Mouse (Mus musculus) adipocyte (in vitro differentiated cells): Measurements from ENCODE around the gene Antxr1.

Source experiments
- DNase-seq: peaks from one replicate; pipeline ENCODE4 v3.0.0-alpha.2; 2016; ENCODE audit warnings: low spot score

Gene Antxr1

DNA sequence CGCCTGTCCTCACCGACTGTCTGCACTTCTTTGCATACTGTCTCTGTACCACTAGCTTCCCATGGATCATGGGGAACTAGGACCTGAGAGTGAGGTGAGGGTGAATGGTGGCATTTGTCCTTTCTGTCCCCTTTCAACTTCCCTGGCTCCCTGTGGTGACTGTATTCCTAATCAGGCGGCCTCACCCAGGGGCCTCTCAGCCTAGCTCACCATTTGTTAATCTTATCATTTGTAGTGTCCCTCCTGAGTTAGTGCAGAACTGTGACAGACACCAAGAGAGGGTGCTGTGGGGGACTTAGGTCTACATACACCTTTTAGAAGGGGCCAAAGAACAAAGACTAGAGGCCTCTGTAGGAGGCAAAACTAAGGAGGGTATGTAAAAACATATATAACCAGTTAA is 151.2 kb downstream of the Antxr1 start:
- no peak for DNase-seq

DNA sequence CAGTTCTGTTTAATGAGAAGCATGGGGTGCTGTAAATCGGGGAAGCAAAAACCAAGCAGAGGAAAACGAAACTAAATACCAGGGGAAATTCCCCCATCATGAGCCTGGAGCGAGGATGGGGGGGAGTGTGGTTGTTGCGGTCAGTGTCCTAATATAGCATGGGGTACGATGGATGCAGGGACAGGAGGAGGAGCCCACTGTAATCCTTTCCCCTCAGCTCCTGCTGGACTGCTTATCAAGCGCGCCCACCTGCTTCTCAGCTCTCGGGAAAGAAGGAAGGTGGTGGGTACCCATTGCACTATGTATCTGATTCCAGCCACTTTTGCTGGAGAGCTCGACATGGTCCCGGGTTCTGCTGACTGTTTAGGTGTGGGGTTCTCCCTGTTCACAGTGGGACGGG is 151.6 kb downstream of the Antxr1 start:
- no peak for DNase-seq

DNA sequence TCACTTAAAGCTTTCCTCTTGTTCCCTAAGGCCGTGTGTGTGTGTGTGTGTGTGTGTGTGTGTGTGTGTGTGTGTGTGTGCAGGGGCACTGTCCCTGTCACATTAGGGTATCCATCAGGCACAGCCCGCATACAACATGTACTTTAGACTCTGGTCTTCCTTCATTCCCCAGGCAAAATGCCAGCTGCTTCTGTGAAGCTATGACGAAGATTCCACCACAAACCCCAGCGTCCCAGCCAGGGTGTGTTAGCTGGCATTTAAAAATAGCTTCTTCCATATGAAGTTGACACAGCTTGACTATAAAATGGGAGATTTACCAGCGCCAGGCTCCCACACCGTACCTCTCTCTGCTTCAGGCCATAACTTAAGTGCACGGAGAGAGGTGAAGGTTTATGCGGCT is 152.5 kb downstream of the Antxr1 start:
- peak; percentile 57 for DNase-seq

DNA sequence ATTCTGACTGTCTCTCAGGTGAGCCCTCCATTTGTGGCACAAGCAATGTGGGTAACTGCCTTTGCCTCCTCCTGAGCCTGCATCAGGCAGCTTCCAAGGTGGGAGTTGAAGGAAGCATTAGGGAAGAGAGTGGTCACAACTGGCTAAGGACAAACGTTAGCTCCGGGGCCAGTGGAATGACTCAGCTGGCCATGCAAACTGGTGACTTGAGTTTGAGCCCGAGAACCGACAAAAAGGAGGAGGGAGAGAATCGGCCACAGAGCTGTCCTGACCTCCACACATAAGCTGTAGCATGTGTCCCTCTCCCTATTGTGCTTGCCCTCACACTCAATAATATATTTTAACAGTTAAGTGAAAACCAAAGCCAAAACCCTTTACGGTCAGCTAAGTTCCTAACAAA is 152.9 kb downstream of the Antxr1 start:
- DNase-seq = no peak

DNA sequence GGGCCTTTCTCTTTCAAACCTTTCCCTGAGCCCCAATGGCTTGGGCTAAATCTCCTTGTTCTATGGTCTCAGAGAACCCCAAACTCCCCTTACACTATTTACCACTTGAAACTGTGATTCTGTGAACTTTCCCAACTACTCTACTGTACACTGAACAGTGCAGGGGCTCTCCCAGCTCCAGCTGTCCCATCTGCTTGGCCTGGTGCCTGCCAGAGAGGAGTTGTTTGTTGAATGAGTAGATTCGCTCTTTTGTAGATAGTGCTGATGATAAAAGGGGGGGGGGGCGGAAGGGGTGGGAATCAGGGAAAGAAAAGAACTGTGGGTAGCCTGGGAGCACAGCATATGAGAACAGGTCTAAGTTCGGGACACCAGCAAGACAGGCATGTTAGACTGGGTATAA is 164.2 kb downstream of the Antxr1 start:
- DNase-seq = no peak

DNA sequence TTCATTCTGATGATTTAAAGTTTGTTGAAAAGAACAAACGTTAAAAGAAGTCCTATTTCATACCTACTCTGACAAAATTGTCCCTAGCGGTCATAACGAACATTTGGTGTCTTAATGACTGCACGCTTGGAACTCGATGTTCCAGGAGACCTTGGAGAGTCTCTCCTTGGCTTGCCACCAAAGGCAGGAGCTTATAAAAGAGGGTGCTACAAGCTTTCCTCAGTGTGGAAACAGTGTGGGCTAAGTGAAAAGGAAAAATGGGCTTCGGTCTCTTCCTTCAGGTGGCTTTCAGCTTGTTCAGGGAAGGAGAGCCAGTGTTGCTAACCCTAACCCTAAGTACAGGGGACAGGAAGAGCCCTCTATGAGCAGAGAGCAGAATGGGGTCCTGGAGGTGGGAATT is 164.7 kb downstream of the Antxr1 start:
- DNase-seq = no peak

DNA sequence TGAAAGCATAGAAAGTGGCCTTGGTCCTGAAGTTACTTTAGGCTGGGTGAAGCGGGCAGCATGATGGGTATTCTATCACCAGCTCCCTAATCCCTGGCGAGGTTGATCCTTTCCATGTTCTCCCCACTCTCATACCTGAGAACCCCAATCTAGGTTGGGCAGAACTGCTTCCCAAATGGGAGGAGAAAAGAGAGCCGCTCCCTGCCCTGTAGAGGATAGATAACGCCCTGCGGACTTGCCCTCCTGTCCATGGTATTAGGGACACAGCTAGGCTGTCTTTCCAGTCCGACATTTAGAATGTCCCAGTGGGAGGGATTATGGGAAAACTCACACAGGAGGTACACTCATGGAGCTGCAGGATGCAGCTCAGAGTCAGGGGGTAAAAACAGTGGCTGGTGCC is 165.3 kb downstream of the Antxr1 start:
- DNase-seq = no peak

DNA sequence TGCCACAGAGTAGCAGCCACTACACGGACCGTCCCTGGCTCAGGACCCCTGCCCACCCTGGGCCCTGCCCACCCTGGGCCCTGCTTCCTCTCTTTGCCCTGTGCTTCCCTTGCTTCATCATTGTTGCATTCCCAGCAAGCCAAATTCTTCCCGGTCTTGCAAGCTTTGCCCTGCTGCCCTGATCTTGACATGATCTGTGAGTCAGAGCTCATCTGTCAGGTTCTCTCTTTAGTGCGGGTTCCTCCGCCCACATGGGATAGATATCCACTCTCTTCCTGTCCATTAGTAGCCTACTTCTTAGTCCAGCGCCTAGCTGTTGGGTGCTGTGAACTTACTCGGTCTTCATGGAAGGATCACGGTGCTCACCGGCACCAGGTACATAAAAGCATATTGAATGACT is 167.6 kb downstream of the Antxr1 start:
- DNase-seq = no peak

DNA sequence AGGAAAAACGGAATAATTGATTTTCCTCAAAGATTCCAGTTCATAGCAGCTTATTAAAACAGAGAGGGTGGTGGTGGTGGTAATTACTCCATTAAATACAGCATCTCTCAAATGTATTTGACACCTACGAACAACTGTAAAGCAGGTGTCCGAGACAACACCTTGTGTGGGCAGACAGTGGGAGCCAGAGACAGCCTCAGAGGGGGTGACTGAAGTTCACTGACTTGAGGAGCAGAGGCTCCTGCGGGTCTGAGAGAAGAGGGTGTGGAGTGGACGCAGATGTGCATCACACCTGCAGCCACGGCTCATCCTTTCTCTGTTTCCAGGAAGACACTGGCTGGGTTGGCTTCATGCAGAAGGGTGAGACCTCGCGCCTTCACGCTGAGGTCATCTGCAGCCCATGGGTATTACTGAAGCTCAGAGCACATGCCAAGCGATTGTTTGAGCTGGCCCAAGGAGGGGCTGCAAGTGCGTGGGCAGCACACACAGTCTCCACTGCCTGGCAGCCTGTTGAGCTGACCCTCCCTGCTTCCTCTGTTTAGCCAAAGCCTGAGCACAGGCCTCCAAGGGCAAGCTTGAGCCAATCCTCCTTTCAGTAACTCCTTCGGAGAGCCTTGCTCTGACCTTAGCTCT is 168.8 kb downstream of the Antxr1 start:
- no peak for DNase-seq

DNA sequence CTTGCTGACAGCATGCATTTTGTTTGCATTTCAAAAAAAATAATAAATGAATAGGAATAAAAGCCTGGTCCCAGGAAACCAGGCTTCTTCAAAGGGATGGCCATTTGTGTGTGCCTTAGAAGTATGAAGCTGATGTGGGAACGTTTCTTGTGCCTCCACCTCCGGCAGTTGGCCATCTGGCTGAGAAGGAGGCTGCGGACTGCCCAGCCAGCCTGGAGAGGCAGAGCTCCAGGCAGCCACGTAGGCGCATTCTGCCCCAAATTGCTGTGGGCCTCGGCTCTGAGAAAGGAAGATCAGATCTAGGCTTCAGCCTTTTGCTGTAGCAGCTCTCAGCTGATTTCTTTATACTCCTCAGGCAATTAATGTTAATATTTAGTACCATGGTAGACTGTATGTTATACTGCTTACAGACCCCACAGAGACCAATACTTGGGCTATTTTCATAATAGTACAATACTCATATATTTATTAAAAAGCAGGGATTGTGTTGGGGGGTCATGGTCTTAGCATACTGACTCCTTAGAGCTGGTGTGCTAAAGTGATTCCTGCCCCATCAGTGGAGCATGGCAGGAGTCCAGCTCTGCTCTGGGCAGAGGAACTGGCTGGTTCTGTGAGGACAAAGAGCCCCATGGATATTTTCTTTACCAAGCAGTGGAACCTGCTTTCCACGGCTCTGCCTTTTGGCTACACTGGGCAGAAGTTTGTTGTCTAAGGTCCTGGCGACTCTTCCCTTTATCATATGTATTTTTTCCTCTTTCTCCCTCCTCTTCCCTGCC is 169.9 kb downstream of the Antxr1 start:
- peak; percentile 17 for DNase-seq

DNA sequence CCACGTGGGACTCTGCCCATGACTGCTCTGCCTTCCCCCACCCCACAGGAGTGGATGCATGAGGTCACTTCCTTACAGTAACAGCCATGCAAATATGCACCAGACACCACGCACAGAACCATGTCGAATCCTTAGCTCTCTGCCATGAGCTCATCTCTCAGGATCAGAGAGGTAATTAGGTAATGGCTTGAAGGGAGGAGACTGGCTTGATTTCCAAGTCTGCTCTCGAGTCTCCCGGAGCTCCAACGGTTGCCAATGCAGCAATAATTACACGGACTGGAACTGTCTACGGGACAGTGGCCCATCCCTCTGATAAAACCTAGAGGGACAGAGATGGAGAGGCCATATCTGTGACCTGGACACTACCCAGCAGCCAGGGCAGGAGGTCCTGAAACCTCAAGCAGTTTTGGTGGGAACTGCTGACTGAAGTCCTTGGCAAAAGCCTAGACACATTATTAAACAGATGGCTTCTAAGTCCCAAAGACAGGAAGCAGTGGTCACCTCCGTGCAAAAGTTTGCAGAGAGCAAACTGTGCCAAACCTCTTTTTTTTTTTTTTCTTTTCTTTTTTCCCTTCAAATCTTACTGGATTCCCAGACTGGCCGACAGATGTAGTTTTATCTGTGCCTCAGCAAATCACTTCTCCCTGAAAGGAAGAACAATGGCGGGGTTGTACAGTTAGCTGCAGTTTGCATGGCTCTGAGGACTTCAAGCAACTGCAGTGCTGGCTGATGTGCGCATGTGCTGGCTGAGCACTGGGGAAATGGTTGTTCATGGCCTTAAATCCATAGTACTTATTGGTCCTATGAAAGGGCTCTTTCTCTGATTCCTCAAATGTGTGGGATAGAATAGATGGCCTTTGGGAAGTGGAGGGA is 174.0 kb downstream of the Antxr1 start:
- no peak for DNase-seq

DNA sequence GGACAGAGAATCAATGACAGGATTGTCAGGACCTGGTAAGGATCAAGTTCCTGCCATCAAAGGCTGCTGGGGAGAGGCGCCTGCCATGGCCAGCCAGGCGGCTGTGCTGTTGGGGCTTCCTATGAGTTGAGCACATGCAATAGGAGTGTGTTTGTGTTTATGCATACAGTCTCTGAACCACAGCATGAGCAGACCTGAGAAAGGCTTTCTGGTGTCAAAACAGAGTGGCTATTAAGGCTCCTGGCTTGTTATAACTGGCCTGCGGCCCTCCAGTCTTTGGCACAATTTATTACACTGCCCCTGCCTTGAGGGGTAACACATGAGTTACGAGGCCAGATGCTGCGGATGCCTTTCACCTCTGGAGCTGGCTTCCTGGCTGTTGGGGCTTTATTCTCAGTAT is 175.4 kb downstream of the Antxr1 start:
- DNase-seq = no peak

DNA sequence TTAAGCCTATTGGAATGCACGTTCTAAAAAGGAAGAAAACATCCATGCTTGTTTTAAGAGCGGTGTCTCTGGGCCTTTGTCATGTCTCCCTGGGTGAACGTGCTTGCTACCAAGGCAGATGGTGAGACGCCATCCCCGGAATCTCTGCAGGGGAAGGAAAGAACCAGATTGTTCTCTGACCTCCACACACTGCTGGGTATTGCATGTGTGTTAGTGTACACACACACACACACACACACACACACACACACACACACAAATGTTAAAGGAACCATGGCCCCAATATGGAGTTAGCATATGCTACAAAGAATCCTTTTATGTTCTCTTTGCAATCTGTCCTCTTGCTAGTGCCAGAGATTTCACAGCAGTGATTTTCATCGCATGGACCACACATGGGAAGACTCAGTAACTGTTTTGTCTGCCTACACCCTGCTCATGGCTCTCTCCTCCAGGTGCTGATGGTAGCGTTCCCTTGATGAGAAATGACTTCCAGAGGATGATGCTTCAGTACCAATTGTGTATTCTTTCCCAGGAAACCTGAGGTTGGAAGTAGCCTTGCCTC is 177.5 kb downstream of the Antxr1 start:
- DNase-seq = no peak

DNA sequence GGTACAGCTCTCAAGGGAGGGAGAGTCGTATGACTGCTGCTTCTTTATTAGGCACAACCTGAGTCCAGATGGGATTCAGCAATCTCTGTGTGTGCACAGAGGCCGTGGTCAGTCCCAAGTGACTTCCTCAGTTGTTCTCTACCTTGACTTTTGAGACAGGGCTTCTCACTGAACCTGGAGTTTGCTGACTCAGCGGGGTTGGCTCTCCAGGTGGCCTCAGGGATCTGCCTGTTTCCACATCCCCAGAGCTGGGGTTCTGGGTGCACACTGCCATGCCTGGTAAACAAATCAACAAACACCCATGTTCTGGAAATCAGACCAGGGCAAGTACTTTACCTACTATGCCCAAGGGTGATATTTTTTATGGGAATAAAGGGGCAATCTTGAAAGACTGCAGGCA is 181.8 kb downstream of the Antxr1 start:
- DNase-seq = no peak

DNA sequence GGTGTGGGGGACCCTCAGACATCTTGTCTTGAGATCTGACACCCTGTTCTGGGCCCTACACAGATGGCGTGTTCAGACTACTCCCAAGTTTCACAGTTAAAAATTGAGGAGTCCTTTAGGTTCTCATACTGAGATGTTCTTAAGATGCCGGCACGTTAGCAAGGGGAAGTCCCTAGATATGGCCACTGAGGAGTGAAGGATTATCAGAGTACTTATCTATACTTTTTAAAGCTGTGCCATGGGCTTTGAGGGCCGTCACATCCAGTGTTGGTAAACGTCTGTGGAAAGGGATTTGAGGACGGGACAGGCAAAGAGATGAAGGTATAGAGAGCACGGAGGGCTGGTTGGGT is 182.4 kb downstream of the Antxr1 start:
- no peak for DNase-seq

DNA sequence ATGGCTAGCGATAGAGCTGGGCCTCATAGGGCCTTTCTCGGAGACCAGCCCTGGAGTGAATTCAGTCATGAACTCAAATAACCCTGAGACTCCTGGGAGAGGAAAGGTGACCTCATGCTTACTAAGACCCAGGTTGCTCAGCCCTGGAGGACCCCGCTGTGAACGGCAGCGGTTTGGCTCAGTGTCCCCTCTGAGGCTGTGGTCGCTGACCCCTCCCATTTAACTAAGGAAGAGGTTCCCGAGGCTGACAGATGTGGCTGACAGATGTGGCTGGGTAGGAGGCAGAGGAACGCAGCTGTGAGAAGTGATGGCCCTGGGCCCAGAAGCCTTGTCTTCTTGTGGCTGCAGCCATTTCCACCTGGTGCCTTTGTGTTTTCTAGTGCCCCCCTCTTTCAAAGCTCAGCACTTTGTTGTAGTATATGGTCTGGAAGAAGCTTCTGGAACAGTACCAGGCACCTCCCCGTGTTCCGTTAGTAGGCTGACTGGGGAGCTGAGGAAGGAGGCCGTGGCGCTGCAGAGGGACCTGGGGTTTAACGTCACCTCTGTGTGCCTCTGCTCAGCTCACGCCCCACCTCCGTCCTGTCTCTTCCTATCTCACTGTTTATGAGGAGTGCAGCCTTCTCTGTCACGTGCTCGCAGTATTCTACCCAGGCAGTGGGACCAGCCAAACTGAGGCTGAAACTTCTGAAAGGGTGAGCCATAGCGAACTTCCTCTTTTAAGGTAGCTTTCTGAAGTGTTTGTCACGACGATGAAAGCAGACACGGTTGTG is 183.0 kb downstream of the Antxr1 start:
- no peak for DNase-seq

DNA sequence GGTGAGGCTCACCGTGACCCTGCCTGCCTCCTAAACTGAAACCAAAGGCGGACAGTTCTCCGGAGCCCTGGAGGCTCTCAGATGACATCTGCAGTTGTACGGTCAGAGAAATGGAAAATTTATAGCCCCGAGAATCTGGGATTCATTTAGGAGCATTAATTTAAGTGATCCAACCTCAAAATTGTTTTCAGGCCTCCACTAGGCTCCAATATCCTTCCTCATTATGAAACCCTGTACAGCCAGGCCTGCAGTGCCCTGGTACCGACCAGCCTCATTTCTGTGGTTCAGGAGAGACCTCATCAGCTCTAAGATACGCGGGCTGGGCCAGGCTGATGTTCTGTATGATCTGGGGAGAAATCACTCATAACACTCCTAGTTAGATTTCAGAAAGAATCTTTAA is 184.2 kb downstream of the Antxr1 start:
- no peak for DNase-seq

DNA sequence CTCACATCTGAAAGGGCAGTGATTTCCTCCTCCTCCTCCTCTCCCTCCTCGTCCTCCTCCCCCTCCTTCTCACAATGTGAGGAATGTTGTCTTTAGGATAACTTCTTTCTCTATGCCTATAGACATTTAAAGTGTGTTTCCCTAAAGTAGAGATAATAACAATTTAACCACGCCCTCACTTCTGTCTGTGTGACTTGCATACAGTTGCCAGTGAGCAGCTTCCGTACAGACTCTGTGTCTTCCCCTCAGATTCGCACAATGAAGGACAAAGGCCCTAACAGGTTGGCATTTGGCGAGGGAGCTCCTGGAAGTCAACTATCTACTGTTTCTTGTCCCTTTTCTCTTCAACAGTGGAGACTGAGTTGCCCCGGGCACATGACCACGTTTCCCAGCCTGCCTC is 185.2 kb downstream of the Antxr1 start:
- no peak for DNase-seq

DNA sequence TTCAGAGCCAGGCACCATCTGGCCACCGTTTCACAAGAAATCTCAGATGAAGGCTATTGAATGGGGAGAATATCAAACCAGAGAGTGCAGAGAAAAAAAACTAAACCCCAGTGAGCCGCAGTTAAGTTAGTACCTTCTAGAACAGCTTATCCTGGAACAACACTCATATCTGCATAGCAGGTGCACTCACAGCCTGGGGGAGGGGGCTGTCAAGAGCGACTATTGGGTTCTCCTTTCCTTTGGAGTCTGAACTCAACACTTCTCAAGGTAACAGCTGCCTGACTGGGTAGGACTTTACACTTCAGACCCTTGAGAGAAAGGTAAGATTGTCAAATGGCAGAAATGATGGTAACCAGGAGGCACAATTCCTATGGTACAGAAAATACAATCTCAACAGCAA is 187.7 kb downstream of the Antxr1 start:
- no peak for DNase-seq

DNA sequence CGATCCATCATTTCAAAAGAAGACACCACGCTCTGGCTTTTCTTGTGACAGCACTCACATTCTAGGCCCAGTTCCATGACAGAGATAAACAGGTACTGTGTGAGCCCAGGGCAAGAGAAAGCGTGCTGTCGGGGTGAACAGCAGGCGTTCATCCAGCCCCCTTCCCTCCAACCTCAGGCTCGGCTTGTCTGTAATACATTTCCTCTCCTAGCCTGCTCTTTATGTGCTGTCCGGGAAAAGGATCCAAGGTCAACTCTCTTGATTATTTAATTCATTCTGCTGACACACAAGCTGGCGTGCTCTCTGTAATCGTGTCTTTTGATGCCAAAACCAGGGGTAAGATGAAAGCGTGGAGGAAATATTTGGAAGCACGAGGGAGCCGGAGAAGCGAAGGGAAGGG is 192.0 kb downstream of the Antxr1 start:
- DNase-seq = no peak

DNA sequence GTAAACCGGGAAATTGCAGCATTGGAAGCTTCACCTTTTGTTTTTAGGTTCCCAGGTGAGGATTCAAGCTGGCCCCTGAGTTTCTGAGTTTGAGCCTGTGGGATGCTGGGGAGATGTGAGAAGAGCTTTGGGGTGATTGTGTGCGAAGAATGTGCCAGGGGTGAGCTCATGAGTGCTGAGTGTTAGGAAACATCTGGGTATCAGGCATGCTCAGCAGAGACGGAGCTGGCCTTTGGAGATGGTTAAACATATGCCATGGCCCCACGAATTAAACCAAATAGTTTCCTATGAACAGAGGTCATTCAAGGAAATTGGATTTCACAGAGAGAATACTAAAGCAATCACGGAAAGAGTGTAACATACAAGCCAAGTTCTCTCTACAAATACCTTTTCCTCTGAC is 193.4 kb downstream of the Antxr1 start:
- no peak for DNase-seq
